Mouse (Mus musculus) megakaryocyte, embryonic 14.5 days (primary cell): ENCODE data around the gene St6galnac6.

Experiments used
- FLI1 ChIP-seq: IDR thresholded peaks from 2 replicates; pipeline ENCODE4 v1.6.1; 2012; ENCODE audit warnings: low read length, inconsistent platforms, mixed read lengths
- GATA1 ChIP-seq: IDR thresholded peaks from 3 replicates; pipeline ENCODE4 v1.6.1; 2012; ENCODE audit warnings: mixed read lengths, low read length, inconsistent platforms, borderline replicate concordance

DNA sequence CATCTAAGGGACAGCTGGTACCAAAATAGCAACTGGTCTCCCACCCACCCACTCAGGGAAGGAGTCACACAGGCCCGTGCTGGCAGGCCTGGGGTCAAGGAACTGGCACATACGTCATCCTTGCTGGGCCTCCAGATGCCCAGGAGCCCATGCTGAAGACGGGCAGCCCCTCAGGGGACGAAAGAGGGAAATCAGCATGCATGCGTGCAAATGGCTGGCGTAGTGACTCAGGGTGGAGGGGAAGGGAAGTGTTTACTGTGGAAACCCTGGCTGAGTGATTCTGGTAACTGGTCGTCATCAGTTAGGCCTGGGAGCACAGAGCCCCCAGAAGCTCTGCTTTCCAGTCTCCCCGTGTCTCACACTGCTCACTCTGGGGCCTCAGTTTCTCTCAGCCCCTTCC is 65.8 kb downstream of the St6galnac6 start:
- TF ChIP-seq GATA1 = no peak
- no peak for TF ChIP-seq FLI1
